Mouse (Mus musculus) layer of hippocampus, adult 18-20 months (tissue): ENCODE results near the gene Rbm8a2. TPM values are rescaled to one million over a fixed set of nuclear protein-coding genes. Genes with fewer than 3 reads are reported as not detected.
"Not testable (repeated sequence)": the region's sequence is repeated elsewhere in the genome, so short reads cannot be mapped to it uniquely, and the experiment has no call there.

Experiments used
- DNase-seq, 2 experiments: peaks; one replicate each; pipeline ENCODE4 v3.0.0; 2022; ENCODE audit warnings: low spot score in 2 of 2
- long read RNA-seq: library from polyadenylated mRNA; stranded (forward); transcript quantifications from one replicate; pipeline ENCODE4 v2.0.0, GENCODE M21; 2021
- total RNA-seq, 2 experiments: library from RNA; stranded (reverse); gene quantifications; 2 replicates each; pipeline ENCODE4 v1.2.3; 2021

Gene Rbm8a2
- not detected for total RNA-seq
- long read RNA-seq = 0 reads

DNA sequence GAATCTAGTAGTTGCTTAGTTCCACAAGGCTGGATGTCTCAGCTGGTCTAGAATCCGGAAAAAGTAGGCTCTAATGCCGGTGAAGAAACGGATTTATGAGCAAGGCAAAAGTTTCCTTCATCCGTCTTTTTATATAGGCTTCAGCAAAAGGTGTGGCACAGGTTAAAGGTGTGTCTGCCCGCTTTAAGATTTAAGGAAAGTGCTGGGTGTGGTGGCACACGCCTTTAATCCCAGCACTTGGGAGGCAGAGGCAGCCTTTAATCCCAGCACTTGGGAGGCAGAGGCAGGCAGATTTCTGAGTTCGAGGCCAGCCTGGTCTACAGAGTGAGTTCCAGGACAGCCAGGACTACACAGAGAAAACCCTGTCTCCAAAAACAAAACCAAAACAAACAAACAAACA lies at the start of gene Rbm8a2:
Gene Rbm8a2 (minus strand): TSS at position 101 of the 400 bp plus-strand sequence.
- not testable (repeated sequence) for DNase-seq

DNA sequence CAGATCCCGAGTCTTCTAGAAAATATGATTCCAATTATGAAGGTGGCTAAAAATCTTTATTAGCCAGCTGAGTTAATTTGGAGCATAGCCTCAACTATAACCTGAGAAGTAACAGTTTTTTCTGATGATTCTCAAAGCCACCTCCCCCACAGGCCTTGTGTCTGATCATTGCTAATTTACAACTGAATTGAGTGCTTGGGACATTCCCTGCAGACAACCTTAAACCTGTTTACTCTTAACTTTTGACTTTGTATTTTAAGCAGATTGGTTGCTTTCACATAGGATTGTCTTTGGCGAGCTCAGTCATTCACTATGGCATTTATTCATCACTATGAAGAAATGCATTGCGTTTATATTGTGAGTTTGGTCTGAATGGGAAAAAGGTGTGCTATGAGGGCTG lies 49.5 kb upstream of the Rbm8a2 start:
- no peak for DNase-seq

DNA sequence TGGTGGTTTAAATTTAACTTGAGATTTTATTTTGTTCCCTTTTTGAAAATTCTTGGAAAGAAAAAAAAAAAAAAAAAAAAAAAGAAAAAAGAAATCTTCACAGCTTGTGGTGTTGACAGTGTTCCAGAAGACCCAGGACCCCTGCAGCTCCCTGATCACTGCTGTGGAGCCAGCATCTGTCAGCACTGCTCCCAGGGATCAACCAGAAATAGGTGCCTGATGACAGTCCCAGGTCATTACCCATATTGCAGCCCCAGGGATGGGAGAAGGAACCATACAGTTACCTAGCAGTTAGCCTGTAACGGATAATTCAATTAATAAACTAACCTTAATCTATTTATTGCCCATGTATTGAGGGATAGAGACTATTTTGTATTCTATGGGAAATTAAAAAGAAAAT lies 45.6 kb upstream of the Rbm8a2 start:
- DNase-seq = no peak

DNA sequence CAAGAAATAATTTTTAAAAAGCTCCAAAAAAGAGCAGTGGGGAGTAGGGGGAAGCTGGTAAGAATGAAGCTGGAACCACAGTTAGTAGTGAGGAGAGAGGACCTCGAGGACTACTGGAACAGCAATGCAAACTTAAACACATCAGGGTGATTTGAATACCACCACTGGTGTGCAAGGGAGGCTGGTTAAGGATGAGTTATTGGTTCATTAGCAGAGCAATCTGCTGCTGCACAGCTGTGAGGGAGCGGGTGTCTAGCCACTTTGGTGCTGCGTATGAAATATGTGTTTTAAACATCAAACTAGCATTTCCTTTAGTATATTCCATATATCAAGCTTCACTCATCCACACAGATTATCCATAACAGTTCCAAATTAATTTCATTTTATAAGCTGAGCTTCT lies 39.6 kb upstream of the Rbm8a2 start:
- no peak for DNase-seq

DNA sequence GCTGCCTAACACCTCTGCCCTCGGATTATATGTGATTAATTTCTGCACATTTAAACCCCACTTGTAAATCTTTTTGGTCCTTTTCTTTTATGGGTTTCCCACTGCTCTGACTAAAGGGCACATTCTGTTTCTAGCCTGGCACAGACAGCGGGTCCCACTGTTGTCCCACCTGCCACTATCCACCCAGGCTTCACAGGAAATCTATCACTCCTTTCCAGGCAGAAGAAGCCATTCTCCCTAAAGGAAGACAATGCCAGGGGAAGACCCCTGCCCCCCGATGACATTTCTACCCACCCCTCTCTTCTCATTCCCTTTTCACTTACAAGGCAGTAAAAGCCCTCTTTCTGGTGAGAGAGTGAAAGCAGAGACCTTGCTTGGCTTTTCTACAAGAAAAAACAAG lies 37.2 kb upstream of the Rbm8a2 start:
- DNase-seq = no peak

DNA sequence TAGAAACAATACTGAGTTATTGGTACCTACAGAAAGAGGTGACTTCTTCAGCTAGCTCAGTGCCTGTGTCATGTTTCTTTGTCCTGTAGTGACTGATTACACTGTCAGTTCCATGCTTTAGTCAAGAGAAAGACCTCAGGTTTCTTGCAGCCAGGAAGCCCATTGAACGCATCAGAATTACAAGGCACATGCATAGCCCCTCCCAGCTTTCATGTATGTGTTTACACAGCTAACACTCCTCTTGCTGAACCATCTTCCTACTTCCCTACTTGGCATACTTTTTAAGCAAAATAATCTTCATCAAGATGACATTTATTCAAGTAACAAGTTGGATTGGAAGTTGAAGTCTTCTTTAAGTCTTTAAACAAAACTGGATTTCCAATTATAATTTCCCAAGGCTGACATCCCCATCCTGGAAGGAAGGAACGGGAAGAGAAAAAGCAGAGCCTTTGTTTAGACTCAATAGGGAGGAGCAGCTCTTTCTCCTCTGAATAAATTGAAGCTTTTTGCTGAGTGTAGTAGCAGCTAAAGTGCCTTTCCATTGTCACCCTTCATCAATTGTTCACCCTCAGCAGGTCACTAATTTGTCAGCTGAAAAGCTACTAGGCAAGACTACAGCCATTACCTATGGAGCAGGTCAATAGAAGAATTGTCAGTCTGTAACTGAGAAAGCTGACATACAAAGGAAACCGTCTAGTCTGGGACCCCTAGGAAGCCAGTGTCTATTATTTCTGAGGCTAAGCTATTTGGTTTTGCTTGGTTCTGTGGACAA lies 34.8 kb upstream of the Rbm8a2 start:
- no peak for DNase-seq

DNA sequence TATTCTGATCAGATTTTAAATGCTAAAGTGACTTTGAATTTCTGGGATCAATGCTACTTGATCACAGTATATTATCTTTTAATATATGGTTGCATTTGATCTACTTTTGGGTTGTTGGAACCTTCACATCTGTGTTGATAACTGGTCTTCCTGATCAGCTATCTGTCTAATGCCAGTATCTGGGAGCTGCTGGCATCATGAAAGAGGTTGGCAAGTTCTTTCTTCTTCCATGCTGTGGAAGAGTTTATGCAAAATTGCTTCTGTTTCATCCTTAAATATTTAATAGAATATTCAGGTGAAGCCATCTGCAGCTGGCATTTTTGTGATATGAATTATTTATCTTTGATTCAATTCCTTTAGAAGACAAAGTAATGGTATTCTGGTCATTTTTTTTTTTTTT lies 32.6 kb upstream of the Rbm8a2 start:
- DNase-seq = no peak

DNA sequence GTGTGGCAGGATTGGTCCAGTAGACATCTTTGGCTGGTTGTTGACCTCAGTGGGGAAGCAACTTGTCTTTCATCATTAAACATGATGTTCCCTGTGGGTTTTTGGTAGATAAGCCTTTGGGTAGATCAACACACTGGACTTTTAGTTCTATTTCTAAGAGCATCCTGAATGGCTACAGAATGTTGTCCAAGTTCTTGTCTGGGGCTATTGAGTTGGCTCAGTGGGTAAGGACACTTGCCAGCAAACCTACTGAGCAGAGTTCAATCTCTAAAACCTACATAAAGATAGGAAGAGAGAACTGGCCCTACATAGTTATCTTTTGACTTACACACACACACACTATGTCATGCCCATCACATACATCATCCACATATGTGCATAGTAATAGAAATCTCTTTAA lies 32.2 kb upstream of the Rbm8a2 start:
- no peak for DNase-seq

DNA sequence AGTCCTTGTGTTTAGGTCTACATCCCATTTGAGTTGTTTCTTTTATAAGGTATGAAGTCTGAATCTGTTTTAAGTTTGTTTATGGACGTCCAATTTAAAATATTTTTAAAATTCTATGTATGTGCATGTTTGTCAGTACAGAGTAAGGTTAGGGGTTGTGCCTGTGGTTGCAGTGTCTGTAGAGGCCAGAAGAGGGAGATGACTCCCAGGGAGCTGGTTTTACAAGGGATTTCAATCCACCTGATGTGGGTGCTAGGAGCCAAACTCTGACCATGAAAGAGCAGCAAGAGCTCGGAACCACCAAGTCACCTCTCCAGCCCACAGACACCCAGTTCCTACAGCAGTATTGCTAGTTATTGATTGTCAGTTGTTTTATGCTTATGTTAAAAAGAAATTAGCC lies 29.5 kb upstream of the Rbm8a2 start:
- no peak for DNase-seq

DNA sequence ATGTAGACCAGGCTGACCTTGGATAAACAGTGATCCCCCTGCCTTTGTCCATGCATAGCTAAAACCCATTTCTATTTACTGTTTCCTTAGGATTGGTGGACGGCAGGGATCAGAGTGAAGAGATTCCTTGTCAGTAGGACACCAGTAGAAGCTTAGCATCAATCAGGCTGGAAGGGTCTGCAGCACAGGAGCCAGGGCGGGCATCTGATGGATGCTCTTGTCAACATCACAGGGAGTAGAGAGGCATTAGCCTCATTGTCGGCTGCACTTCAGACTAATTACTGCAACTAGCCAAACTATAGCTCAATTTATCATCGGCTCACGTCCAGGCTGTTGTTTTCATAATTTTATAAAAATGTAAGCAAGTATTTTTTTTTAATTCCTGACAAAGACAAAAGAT lies 21.7 kb upstream of the Rbm8a2 start:
- DNase-seq = no peak

DNA sequence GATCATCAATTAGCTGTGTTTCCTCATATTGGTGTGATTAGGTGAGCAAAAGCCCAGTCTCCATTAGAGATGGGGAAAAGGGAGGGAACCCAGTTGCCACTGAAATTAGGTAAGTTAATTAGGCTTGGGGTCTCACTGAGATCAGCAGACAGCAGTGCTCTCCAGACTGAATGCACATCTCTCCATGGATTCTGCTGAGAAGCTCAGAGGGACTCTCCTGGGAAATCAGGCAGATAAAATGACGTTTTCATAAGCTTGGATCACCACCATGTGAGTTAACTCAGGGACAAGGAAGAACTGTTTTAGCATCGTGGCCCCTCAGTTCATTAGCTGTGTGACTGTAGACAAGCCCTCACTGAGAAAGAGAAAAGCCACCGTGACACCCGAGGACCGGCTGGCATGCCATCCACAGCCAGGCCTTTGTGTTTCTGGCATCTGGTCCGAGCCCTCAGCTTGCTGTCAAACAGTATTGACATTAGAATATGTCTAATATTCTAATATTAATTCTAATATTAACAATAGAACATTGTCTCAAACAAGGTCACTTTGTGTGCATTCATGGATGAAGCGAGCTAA lies 18.2 kb upstream of the Rbm8a2 start:
- DNase-seq = no peak

DNA sequence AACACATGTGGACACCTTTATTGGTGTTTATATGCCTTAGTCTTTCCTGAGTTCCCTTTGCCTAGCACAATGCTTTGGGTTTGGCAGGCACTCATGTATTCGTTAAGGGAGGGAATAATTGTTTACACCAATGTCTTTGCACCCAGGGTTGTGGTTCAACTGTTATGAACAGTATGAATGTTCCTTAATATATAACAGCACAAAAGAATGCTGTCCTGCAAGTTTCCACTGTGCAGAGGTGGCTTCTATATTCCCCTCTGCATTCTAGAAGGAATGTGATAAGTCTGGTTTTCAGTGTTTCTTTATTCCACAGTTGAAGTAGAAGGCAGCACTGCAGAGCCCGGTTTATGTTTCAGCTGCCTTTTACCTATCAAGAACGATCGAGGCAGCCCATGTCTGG lies 10.0 kb upstream of the Rbm8a2 start:
- DNase-seq = no peak

DNA sequence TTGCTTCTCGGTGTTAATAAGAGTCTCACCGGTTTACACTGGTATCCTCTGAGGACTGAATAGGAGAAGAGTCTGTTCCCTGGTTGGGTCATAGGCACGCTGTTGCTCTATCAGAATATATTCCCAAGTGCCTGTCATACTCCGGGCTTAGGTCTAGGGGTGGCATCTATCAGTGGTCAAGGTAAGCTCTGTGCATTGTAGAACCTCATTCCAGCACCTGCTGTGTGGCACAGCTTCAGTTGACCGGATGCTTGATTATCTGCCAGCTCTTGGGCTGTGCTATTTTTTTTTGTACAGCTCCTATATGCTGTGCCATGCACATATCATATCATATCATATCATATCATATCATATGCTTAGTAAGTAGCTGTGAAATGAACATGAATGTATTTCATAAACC lies 9.5 kb upstream of the Rbm8a2 start:
- DNase-seq = no peak

DNA sequence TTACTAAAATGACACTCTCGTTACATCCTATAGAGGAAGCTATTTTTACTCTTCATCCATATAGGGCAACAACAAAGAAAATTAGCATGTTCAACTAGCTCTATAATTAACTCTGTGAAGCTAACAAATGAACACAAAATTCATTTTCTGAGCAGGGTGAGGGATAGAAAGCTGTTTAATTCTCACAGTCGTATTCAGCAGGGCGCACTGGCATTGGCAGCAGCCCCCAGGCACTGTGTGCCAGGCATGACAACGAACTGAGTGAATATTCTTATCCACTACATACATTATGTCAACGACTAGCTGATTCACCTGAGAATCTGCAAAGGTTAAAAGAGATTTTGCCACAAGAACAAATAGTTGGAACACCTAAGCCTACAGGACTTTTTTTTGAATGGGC lies 8.2 kb downstream of the Rbm8a2 start:
- DNase-seq = peak in 1 of 2 experiments; percentile 2

DNA sequence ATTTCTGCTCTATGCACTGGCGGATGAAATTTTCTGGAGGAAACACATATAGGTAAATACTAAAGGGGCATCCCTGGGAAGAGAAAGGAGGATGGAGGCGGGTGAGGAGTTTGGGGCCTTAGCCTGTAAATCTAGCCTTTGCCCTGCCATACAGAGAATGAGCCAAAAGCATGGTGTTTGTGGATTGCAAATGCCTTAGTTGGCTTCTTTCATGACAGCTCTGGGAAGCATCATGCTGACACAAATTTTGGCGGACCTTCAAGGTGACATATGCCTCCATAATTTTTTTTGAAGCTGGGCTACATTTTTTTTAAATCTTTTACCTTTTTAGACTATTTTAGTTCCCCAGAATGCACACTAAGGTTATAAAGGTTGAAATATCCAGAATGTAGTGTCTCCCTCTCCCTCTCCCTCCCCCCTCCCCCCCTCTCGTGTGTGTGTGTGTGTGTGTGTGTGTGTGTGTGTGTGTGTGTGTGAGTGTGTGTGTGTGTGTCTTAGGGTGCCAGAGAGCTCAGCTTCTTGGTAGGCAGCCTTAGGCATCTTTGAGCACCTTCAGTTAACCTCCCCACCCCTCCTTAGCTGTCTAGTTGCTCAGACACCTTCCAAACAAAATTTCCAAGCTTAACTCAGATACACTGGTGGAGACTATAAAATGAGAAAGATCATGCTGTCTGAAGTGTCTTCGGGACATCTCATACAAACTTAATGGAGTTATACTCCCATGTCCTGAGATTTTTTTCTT lies 11.7 kb downstream of the Rbm8a2 start:
- DNase-seq = peak in 1 of 2 experiments; percentile 7

DNA sequence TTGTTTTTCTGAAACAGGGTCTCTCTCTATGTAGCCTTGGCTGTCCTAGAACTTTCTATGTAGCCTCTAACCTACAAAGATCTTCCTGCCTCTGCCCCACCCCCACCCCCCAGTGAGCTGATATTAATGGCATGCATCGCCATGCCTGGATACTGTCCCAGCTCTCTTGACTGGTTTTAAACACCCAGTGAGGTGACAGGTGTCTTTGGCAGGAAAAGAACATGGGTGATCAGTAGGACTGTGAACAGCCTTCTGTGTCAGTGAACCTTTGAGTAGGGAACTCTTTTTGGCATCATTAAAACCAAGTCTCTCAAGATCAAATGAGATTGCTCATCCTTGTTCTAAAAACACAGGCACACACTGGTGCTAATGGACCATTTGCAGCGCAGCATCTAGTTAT lies 17.1 kb downstream of the Rbm8a2 start:
- DNase-seq = no peak

DNA sequence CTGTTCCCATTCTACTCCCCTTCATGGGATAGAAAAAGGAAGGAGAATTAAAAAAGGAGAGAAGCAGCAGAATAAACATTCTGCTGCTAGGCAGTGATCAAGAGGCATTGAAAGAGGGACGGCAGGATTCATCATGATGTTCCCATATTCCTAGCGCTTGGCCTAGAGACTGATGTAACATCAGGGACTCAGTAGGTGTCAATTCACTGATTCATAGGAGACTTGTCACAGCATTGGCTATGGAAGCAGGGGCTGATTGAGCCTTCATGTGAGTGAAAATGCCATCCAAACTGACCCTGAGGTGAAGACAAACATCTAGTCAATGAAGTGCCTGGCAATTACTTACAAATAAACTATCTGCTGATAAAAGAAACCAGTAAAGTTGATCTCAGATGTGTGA lies 28.1 kb downstream of the Rbm8a2 start:
- no peak for DNase-seq

DNA sequence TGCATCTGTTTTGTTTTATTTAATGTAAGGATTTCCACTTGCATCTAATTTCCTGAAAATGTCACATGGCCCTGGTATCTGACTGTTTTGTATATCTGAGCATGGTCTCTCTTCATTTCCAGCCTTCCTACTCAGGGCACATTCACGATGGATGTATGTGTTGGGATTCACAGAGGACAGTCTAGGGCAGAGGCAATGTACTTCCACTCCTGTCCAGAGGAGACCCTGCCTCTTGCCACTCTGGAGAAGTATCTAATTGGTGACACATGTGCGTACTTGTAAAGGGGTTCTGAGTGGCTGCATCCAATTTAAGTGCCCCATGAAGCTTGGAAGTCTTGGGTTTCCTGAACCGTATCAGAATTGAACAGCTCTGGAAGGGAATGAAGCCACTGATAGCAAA lies 28.5 kb downstream of the Rbm8a2 start:
- DNase-seq = no peak

DNA sequence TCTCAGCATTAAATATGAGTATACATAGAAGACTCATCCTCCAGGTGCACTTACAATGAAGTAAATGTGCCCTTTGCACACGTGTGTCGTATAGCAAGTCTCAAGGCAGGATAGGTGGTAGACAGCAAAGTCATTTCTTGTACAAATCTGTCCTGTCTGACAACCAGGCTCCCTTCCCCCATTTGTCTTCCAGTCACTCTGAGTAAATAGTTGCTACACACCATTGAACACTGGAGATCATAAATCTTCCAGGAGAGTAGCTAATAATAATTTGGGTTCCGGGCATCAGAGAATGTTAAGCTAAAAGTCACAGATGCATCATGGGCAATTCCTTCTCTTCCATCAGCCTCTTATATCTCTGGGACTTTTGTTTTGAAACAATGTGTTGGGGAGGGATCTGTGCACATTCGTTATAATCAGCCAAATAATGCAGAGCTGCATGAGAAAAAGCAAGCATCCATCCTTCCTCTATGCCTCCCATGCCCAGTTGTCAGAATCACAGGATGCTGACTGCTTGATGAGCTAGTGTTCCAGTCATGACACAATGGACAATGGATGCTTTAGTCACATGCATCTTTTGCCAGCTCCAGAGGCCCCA lies 32.1 kb downstream of the Rbm8a2 start:
- no peak for DNase-seq

DNA sequence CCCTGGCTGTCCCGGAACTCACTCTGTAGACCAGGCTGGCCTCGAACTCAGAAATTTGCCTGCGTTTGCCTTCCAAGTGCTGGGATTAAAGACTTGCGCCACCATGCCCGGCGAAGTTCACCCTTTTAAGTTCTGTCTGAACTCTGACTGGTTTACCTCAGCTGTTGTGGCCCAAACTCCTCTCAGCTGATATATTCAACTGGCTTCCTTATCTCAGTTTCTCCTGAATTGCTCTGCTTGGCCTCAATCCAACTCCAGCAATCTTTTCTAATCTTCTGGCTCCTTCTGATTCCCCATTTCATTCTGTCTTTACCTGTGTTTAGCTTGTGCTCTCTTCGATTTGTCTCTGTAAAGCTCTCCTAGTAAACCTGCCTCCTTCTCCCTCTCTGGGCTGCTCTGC lies 35.7 kb downstream of the Rbm8a2 start:
- DNase-seq = no peak

DNA sequence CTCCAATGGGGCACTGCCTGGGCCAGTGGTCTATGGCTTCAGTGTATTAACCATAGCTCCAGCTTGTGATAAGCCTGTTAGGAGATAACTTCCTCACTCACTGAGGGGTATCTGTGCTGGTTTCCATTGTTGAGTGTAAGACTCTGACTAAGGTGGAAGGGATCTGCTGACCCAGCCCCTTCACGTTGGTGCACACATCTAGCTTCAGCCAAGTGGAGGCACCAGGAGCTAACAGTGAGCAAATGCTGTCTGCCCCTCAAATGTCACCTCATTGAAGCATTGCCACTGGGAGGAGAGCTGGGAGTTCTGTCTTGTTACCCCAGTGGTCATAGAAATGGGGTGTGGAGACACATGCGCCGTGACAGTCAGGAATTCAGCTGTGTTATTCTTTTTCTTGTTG lies 40.2 kb downstream of the Rbm8a2 start:
- DNase-seq = no peak

DNA sequence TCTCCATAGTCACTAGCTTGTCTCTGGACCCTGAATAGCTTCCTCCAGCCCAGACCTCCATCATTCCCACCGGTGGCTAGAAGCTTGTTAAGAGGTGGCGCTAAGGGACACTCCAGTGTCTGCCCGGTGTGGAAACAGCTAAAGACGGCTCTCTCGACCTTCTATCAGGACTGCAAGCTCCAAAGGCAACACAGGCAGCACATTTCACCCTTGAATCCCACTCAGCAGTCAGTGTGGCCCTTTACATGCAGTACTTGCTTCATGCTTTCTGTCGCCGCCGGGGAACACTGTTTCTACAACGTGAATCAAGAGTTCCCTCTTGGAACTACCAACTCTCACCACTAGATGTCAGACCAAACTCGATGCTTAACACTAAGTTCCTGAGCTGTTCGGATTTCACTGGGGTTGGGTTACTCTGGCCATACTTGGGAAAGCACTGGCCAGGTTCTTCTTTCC lies 42.6 kb downstream of the Rbm8a2 start:
- peak; percentile 42 to 88 for DNase-seq
